Mouse (Mus musculus) CD8-positive naive resting alpha-beta T cell, adult 2 months (primary cell): Measurements from ENCODE around the gene I0C0044D17Rik.

Experiments
- DNase-seq, 2 experiments: peaks; one replicate each; pipeline ENCODE4 v3.0.0; 2022; ENCODE audit warnings: low read depth in 2 of 2, low spot score in 2 of 2

The I0C0044D17Rik gene

GRCm38 (mm10) chr4:98831726-98832125 is 8.1 kb upstream of the I0C0044D17Rik start:
- DNase-seq = no peak

GRCm38 (mm10) chr4:98826701-98827100 is 3.1 kb upstream of the I0C0044D17Rik start:
- no peak for DNase-seq

GRCm38 (mm10) chr4:98823047-98823446 is 593 bp downstream of the I0C0044D17Rik start:
- DNase-seq = no peak

- no peak for DNase-seq
Measured at GRCm38 (mm10) chr4:98822478-98822877, 1.2 kb downstream of the I0C0044D17Rik start.

GRCm38 (mm10) chr4:98819216-98819755 is 4.4 kb downstream of the I0C0044D17Rik start:
- DNase-seq = no peak

- no peak for DNase-seq
Measured at GRCm38 (mm10) chr4:98817184-98817911, 6.3 kb downstream of the I0C0044D17Rik start, which contains the start of gene Kank4. TSS of gene Kank4 (minus strand) at chr4:98817537.

GRCm38 (mm10) chr4:98816807-98817183 is 6.8 kb downstream of the I0C0044D17Rik start:
- no peak for DNase-seq

GRCm38 (mm10) chr4:98806306-98806705 is 17.3 kb downstream of the I0C0044D17Rik start:
- no peak for DNase-seq

GRCm38 (mm10) chr4:98805291-98806048 is 18.2 kb downstream of the I0C0044D17Rik start:
- DNase-seq = no peak

- no peak for DNase-seq
Measured at GRCm38 (mm10) chr4:98804476-98805134, 19.0 kb downstream of the I0C0044D17Rik start.

- DNase-seq = no peak
Measured at GRCm38 (mm10) chr4:98801775-98802174, 21.9 kb downstream of the I0C0044D17Rik start.

- DNase-seq = no peak
Measured at GRCm38 (mm10) chr4:98800824-98801223, 22.8 kb downstream of the I0C0044D17Rik start.

- no peak for DNase-seq
Measured at GRCm38 (mm10) chr4:98796591-98797341, 26.9 kb downstream of the I0C0044D17Rik start.

- DNase-seq = no peak
Measured at GRCm38 (mm10) chr4:98795241-98795640, 28.4 kb downstream of the I0C0044D17Rik start.

- no peak for DNase-seq
Measured at GRCm38 (mm10) chr4:98793486-98793885, 30.2 kb downstream of the I0C0044D17Rik start.

- no peak for DNase-seq
Measured at GRCm38 (mm10) chr4:98790721-98791120, 32.9 kb downstream of the I0C0044D17Rik start.

GRCm38 (mm10) chr4:98789861-98790311 is 33.8 kb downstream of the I0C0044D17Rik start:
- DNase-seq = no peak

- DNase-seq = no peak
Measured at GRCm38 (mm10) chr4:98789133-98789765, 34.4 kb downstream of the I0C0044D17Rik start.

- DNase-seq = no peak
Measured at GRCm38 (mm10) chr4:98786281-98786680, 37.4 kb downstream of the I0C0044D17Rik start.

- DNase-seq = no peak
Measured at GRCm38 (mm10) chr4:98785851-98786250, 37.8 kb downstream of the I0C0044D17Rik start.
